Mouse (Mus musculus) liver, adult 2 months (tissue): ENCODE results near the gene Gm10318.

Source experiments
- CTCF ChIP-seq: fragments of 200-500 bp; IDR thresholded peaks from 2 replicates; pipeline ENCODE4 v1.5.1; 2011; ENCODE audit warnings: low read depth, low read length, control low read depth
- POLR2A ChIP-seq: fragments of 200-500 bp; IDR thresholded peaks from 2 replicates; pipeline ENCODE4 v1.6.1; 2011; ENCODE audit warnings: low read length, control low read depth; ENCODE audit not compliant: insufficient read depth; ENCODE audit errors: extremely low read depth

DNA sequence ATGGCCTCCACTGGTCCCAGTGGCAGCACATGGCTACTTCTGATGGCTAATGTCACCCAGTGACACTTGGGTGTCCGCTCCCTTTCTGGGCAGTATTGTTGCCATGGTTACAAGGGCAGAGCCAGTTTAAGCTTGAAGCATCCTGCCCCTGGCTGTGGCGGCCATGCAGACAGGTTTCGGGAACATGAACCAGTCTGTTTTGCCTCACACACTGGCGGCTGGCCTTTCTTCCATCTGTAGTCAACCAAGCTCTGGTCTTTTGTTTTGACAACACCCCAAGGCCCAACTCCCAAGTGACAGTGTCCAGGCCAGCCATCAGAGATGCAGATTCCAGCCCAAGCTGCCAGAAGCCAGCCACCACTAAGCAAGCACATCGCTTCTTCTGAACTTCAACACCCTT lies 42.9 kb downstream of the Gm10318 start:
- no peak for TF ChIP-seq CTCF
- TF ChIP-seq POLR2A = no peak
